Mouse (Mus musculus): ENCODE data around the gene Abcc12.

DNA sequence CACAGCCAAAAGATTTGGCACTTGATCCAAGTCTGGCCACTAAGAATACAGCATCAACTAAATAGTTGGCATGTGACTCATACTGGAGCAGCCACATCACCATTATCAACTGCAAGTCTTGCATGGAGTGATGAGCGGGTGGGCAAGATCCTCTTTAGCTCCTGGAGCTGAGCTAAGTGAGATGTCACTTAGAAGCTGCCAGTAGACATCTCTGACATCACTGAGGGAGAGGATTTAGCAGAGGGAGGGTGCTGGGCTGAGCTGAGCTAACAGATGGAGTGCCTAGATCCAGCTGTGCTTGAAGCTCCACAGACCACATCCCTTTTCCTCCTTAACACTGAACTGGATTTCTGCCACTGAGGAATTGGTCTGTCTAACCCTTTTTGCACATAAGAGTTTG lies 143.1 kb downstream of the Abcc12 start:
- TF ChIP-seq CTCF (IDR thresholded peaks at IDR 0.05; ENCODE audit: insufficient read depth, low read length) (no peak), POLR2A (IDR thresholded peaks at IDR 0.05; ENCODE audit: borderline replicate concordance, extremely low read depth, low read depth, low read length) (no peak)

All from lung, adult 2 months (tissue).